ENCODE assay signal across 30 mouse cellular contexts in genomic region chr9:54786083-54786482, GRCm38 (mm10). TPM values are rescaled to one million over a fixed set of nuclear protein-coding genes. Genes with fewer than 3 reads are reported as not detected.
A peak's percentile ranks its signal among the peaks of the same experiment; 100 is the strongest.
DNase-seq lines count a peak whose midpoint lies in the region; ATAC-seq and TF ChIP-seq lines count a peak whose summit lies in the region.
"Had no signal": no experiment of that assay in that cellular context is flagged by ENCODE, and none has a peak within 500 bp of the region (broad histone marks: within the 10 kb centered on the region; RNA-seq: fewer than 3 reads in every experiment).

No protein-coding gene starts in this region.

- peak; percentile 24 to 48 for DNase-seq in kidney, adult 8-10 months
- DNase-seq in kidney, adult 18-20 months, result no peak
- DNase-seq in kidney, postnatal 10 days, result peak; percentile 20
- no peak for DNase-seq in limb, embryonic 10.5 days (ENCODE audit: low spot score)
- no peak for DNase-seq in lung, postnatal 4 days
- DNase-seq in stomach, postnatal 0 days (ENCODE audit: low spot score), result no peak
- DNase-seq in natural killer cell, adult 2 months (ENCODE audit: low spot score in 2 of 2), result no peak
- DNase-seq: adrenal gland, postnatal 25 days; cerebellum, adult 18-20 months; cerebellum, postnatal 14 days; gastrocnemius, postnatal 10 days; heart, postnatal 10 days; left cerebral cortex, postnatal 4 days; right cerebral cortex, adult 18-20 months; spleen, adult 18-20 months; thymus, adult 18-20 months; thymus, postnatal 36 days had no signal

- no peak overlapping the region for H3K9ac ChIP-seq in stomach, postnatal 0 days (ENCODE audit: low read length)
- H3K9ac ChIP-seq: embryonic facial prominence, embryonic 15.5 days; forebrain, embryonic 12.5 days; heart, embryonic 13.5 days; hindbrain, embryonic 15.5 days; liver, embryonic 15.5 days; lung, embryonic 15.5 days; neural tube, embryonic 12.5 days had no signal

- no peak overlapping the region for H3K4me2 ChIP-seq in stomach, postnatal 0 days (replicated peaks; ENCODE audit: low read depth)
- H3K4me2 ChIP-seq: embryonic facial prominence, embryonic 15.5 days; forebrain, embryonic 12.5 days; heart, embryonic 13.5 days; hindbrain, embryonic 15.5 days; liver, embryonic 15.5 days; lung, embryonic 15.5 days; midbrain, embryonic 11.5 days; neural tube, embryonic 12.5 days had no signal

- H3K9me3 ChIP-seq in limb, embryonic 10.5 days (replicated peaks), result no peaks in the 10 kb centered on the region
- H3K9me3 ChIP-seq in stomach, postnatal 0 days (ENCODE audit: control insufficient read depth, low read length), result no peaks in the 10 kb centered on the region
- H3K9me3 ChIP-seq: embryonic facial prominence, embryonic 15.5 days; forebrain, embryonic 12.5 days; heart, embryonic 13.5 days; hindbrain, embryonic 15.5 days; liver, embryonic 15.5 days; lung, embryonic 15.5 days; neural tube, embryonic 12.5 days had no signal

- H3K4me3 ChIP-seq in limb, embryonic 10.5 days, result no peak overlapping the region
- H3K4me3 ChIP-seq in stomach, postnatal 0 days (ENCODE audit: low read depth, low read length), result no peak overlapping the region
- H3K4me3 ChIP-seq: embryonic facial prominence, embryonic 15.5 days; forebrain, embryonic 12.5 days; heart, embryonic 13.5 days; hindbrain, embryonic 15.5 days; liver, embryonic 15.5 days; lung, embryonic 15.5 days; neural tube, embryonic 12.5 days had no signal

- TF ChIP-seq EP300 in stomach, postnatal 0 days (optimal IDR thresholded peaks at IDR 0.05), result no peak

- ATAC-seq in stomach, postnatal 0 days (ENCODE audit: low FRiP score, low TSS enrichment), result no peak
- ATAC-seq: CD4-positive, CD25-positive, alpha-beta regulatory T cell, adult 4 months; inflammation-experienced regulatory T-cells, adult 6 months; midbrain, embryonic 16.5 days had no signal

- H3K27me3 ChIP-seq in limb, embryonic 10.5 days (ENCODE audit: low read depth, poor library complexity, severe bottlenecking), result no peaks in the 10 kb centered on the region
- H3K27me3 ChIP-seq in stomach, postnatal 0 days (ENCODE audit: control insufficient read depth, insufficient read depth, low read length), result no peaks in the 10 kb centered on the region
- H3K27me3 ChIP-seq: embryonic facial prominence, embryonic 15.5 days; forebrain, embryonic 12.5 days; heart, embryonic 13.5 days; hindbrain, embryonic 15.5 days; lung, embryonic 15.5 days; neural tube, embryonic 12.5 days had no signal

- peaks cover 61% of the 10 kb centered on the region for H3K4me1 ChIP-seq in limb, embryonic 10.5 days
- H3K4me1 ChIP-seq in stomach, postnatal 0 days (replicated peaks; ENCODE audit: control insufficient read depth, insufficient read depth), result no peaks in the 10 kb centered on the region
- H3K4me1 ChIP-seq: liver, embryonic 15.5 days had no signal

- no peak for TF ChIP-seq CTCF in stomach, postnatal 0 days (IDR thresholded peaks at IDR 0.05; ENCODE audit: low read depth)

- no peaks in the 10 kb centered on the region for H3K36me3 ChIP-seq in limb, embryonic 10.5 days
- H3K36me3 ChIP-seq in stomach, postnatal 0 days (ENCODE audit: control insufficient read depth, insufficient read depth, low read length), result no peaks in the 10 kb centered on the region
- H3K36me3 ChIP-seq: embryonic facial prominence, embryonic 15.5 days; forebrain, embryonic 12.5 days; heart, embryonic 13.5 days; hindbrain, embryonic 15.5 days; liver, embryonic 15.5 days; lung, embryonic 15.5 days; neural tube, embryonic 12.5 days had no signal

- H3K27ac ChIP-seq in limb, embryonic 10.5 days, result peak overlapping the region; percentile 86; the same call in 1 of the 2 replicates
- H3K27ac ChIP-seq in stomach, postnatal 0 days (replicated peaks), result no peak overlapping the region
- H3K27ac ChIP-seq: forebrain, embryonic 12.5 days; heart, embryonic 13.5 days; hindbrain, embryonic 15.5 days; kidney, postnatal 0 days; liver, embryonic 15.5 days; lung, embryonic 15.5 days; neural tube, embryonic 12.5 days had no signal

- WGBS in limb, embryonic 10.5 days, result 87% methylated on average over 1 of the region's 1 CpGs
- 73% methylated on average over 1 of the region's 1 CpGs for WGBS in stomach, postnatal 0 days

RNA-seq across cellular contexts. Expression of gene Crabp1, which starts 21.5 kb away (rescaled TPM):
- 615 and 856 TPM in 2 replicates for polyA plus RNA-seq in limb, embryonic 10.5 days (2016; fragmentation: Nextera tagmentation; extraction: Ambion mirVana)
- polyA plus RNA-seq in stomach, postnatal 0 days (2015; fragmentation: Nextera tagmentation; extraction: Ambion mirVana), result 2.8 and 4.1 TPM in 2 replicates
- polyA plus RNA-seq: CD4-positive, CD25-positive, alpha-beta regulatory T cell, adult 4 months; inflammation-experienced regulatory T-cells, adult 6 months; liver, adult 2 months had no signal

RNA-seq across cellular contexts. Expression of gene Wdr61, which starts 51.8 kb away (rescaled TPM):
- polyA plus RNA-seq in limb, embryonic 10.5 days (2016; fragmentation: Nextera tagmentation; extraction: Ambion mirVana), result 178 and 190 TPM in 2 replicates
- polyA plus RNA-seq in stomach, postnatal 0 days (2015; fragmentation: Nextera tagmentation; extraction: Ambion mirVana), result 129 and 132 TPM in 2 replicates

Comparison
In these comparisons a context has a peak if more than half of its experiments do, and no peak if none do; other contexts are left out.
1. DNase-seq: peak in kidney, adult 8-10 months (2 of 2) and kidney, postnatal 10 days (single experiment); none in kidney, adult 18-20 months (single experiment), limb, embryonic 10.5 days (single experiment), lung, postnatal 4 days (0 of 2), stomach, postnatal 0 days (single experiment) and natural killer cell, adult 2 months (0 of 2).
2. RNA of gene Crabp1, which starts 21.5 kb away (polyA plus RNA-seq): 615 to 856 TPM in limb, embryonic 10.5 days; 2.8 to 4.1 TPM in stomach, postnatal 0 days; every median in the first group is over 100 times any median in the second.